In genomic region chr4:134631471-134632130, GRCm38 (mm10) we compare ENCODE assay signal across 8 mouse cellular contexts.
DNase-seq lines count a peak whose midpoint lies in the region; ATAC-seq and TF ChIP-seq lines count a peak whose summit lies in the region.

No protein-coding gene starts in this region.

- H3K36me3 ChIP-seq in testis, adult 2 months (ENCODE audit: control insufficient read depth, insufficient read depth, low read length), result no peaks in the 10 kb centered on the region
- H3K36me3 ChIP-seq in midbrain, embryonic 14.5 days (ENCODE audit: control insufficient read depth, insufficient read depth, low read length), result no peaks in the 10 kb centered on the region

- WGBS in midbrain, embryonic 14.5 days, result 6% methylated on average over 14 of the region's 14 CpGs
- 63% methylated on average over 14 of the region's 14 CpGs for WGBS in cerebellum, adult 2 months

- H3K4me2 ChIP-seq in midbrain, embryonic 14.5 days (ENCODE audit: low read length), result peak overlapping the region; percentile 15; the same call in 1 of the 2 replicates

- H3K27ac ChIP-seq in testis, adult 2 months (ENCODE audit: control insufficient read depth, insufficient read depth, low read depth, low read length), result peak overlapping the region; percentile 12; the same call in 1 of the 2 replicates
- peak overlapping the region; percentile 71 for H3K27ac ChIP-seq in midbrain, embryonic 14.5 days (replicated peaks; ENCODE audit: low read depth, low read length)
- H3K27ac ChIP-seq in cerebellum, adult 2 months (ENCODE audit: insufficient read depth, low read length), result no peak overlapping the region

- H3K27me3 ChIP-seq in testis, adult 2 months (ENCODE audit: control insufficient read depth, insufficient read depth, low read length), result no peaks in the 10 kb centered on the region
- H3K27me3 ChIP-seq in midbrain, embryonic 14.5 days (ENCODE audit: control insufficient read depth, insufficient read depth, low read length), result no peaks in the 10 kb centered on the region
- no peaks in the 10 kb centered on the region for H3K27me3 ChIP-seq in cerebellum, adult 2 months (ENCODE audit: control insufficient read depth, insufficient read depth, low read length)

- H3K9ac ChIP-seq in midbrain, embryonic 14.5 days (replicated peaks; ENCODE audit: low read length), result 0 out of 2 replicates have a peak overlapping the region, but pooled peaks have one; percentile 10

- H3K4me3 ChIP-seq in testis, adult 2 months (ENCODE audit: control insufficient read depth, low read depth, low read length), result no peak overlapping the region
- H3K4me3 ChIP-seq in midbrain, embryonic 14.5 days (replicated peaks; ENCODE audit: low read depth, low read length), result no peak overlapping the region
- no peak overlapping the region for H3K4me3 ChIP-seq in cerebellum, adult 2 months (replicated peaks; ENCODE audit: insufficient read depth, low read depth, low read length)

- no peak for DNase-seq in testis, postnatal 10 days (ENCODE audit: low spot score)
- DNase-seq in frontal cortex, postnatal 25 days (ENCODE audit: low spot score in 2 of 2), result peak; percentile 52 to 61
- DNase-seq in layer of hippocampus, adult 18-20 months (ENCODE audit: low spot score in 2 of 2), result peak; percentile 74 to 80
- DNase-seq in midbrain, embryonic 14.5 days, result peak; percentile 71
- DNase-seq in cerebellum, adult 2 months, result no peak
- DNase-seq in lung, postnatal 14 days, result no peak

- H3K4me1 ChIP-seq in testis, adult 2 months (ENCODE audit: control insufficient read depth, insufficient read depth, low read length), result no peaks in the 10 kb centered on the region; the same call in 1 of the 2 replicates
- H3K4me1 ChIP-seq in midbrain, embryonic 14.5 days (ENCODE audit: control insufficient read depth, insufficient read depth, low read length), result peaks cover 15% of the 10 kb centered on the region
- H3K4me1 ChIP-seq in cerebellum, adult 2 months (ENCODE audit: control insufficient read depth, insufficient read depth, low read length), result peaks cover 54% of the 10 kb centered on the region

- TF ChIP-seq CTCF in testis, adult 2 months (IDR thresholded peaks at IDR 0.05; ENCODE audit: control insufficient read depth, insufficient read depth, insufficient replicate concordance, low read depth, low read length), result no peak
- TF ChIP-seq CTCF in cerebellum, adult 2 months (IDR thresholded peaks at IDR 0.05; ENCODE audit: borderline replicate concordance, insufficient read depth, low read depth, low read length), result no peak

- no peaks in the 10 kb centered on the region for H3K9me3 ChIP-seq in midbrain, embryonic 14.5 days (ENCODE audit: control insufficient read depth, low read length)

- no peak; the same call in 1 of the 2 replicates for ATAC-seq in midbrain, embryonic 14.5 days (ENCODE audit: low FRiP score, low TSS enrichment)
- no peak for ATAC-seq in inflammation-experienced regulatory T-cells, adult 6 months

- no peak for TF ChIP-seq POLR2A in testis, adult 2 months (IDR thresholded peaks at IDR 0.05; ENCODE audit: control insufficient read depth, low read depth, low read length)
- TF ChIP-seq POLR2A in cerebellum, adult 2 months (IDR thresholded peaks at IDR 0.05; ENCODE audit: borderline replicate concordance, insufficient read depth, low read length), result no peak

Comparison
In these comparisons a context has a peak if more than half of its experiments do, and no peak if none do; other contexts are left out.
1. DNase-seq: peak in frontal cortex, postnatal 25 days (2 of 2), layer of hippocampus, adult 18-20 months (2 of 2) and midbrain, embryonic 14.5 days (single experiment); none in testis, postnatal 10 days (single experiment), cerebellum, adult 2 months (0 of 2) and lung, postnatal 14 days (single experiment).